Mouse (Mus musculus) left cerebral cortex, postnatal 36 days (tissue): ENCODE measurements around the gene Ppard. TPM values are rescaled to one million over a fixed set of nuclear protein-coding genes. Genes with fewer than 3 reads are reported as not detected.
A peak's percentile ranks its signal among the peaks of the same experiment; 100 is the strongest.

Experiments
- DNase-seq, 2 experiments: peaks; one replicate each; pipeline ENCODE4 v3.0.0; 2021 to 2022; ENCODE audit warnings: low spot score in 2 of 2, mixed read lengths in 1 of 2
- intact Hi-C: fragments of 180-260 bp; cut with DNase I; formaldehyde crosslinking; loops from one replicate; pipeline ENCODE4 v1.15.1; 2025
- total RNA-seq, 2 experiments: library from RNA; stranded (reverse); gene quantifications; 2 replicates each; pipeline ENCODE4 v1.2.3; 2021

Ppard gene
- total RNA-seq, 2 experiments from 2014 or later: 28.7 to 30.2 TPM

GRCm38 (mm10) chr17:28251579-28252280, 19.2 kb downstream of the Ppard start:
- intact Hi-C loops: no loop called here

GRCm38 (mm10) chr17:28252281-28252648, 19.8 kb downstream of the Ppard start:
- intact Hi-C loops: no loop called here
- DNase-seq: no peak

More at GRCm38 (mm10) chr17:28251579-28252280, 19.2 kb downstream of the Ppard start:
- no peak for DNase-seq

GRCm38 (mm10) chr17:28253216-28253615, 20.7 kb downstream of the Ppard start:
- intact Hi-C loops: no loop called here
- no peak for DNase-seq

GRCm38 (mm10) chr17:28254804-28255203, 22.3 kb downstream of the Ppard start:
- no peak for DNase-seq
- intact Hi-C loops: no loop called here

GRCm38 (mm10) chr17:28255651-28256050, 23.2 kb downstream of the Ppard start:
- intact Hi-C loops: no loop called here
- no peak for DNase-seq

GRCm38 (mm10) chr17:28256651-28257328, 24.3 kb downstream of the Ppard start:
- intact Hi-C loops: no loop called here
- no peak for DNase-seq

- intact Hi-C loops: no loop called here
- DNase-seq: no peak
These were observed 25.8 kb downstream of the Ppard start for GRCm38 (mm10) chr17:28258325-28258724.

- intact Hi-C loops: no loop called here
- DNase-seq: no peak
These were observed 27.5 kb downstream of the Ppard start for GRCm38 (mm10) chr17:28259890-28260542.

DNA sequence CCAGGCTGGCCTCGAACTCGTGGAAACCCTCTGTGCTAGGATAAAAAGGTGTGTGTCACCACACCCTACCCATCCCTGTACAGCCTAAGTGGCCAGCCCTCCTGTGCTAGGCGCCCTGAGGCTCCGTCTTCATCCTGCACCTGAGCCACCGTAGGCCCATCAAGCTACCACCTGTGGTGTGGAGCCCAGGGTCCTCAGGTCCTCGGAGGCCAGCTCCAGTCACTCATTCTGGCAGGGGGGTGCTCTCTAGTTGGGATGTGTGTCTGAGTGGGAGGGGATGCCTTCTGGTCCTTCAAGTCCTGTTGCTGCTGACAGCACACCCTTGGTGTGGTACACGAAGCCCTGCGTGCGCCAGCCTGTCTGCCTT, 28.0 kb downstream of the Ppard start:
- intact Hi-C loops: no loop called here
- DNase-seq: no peak

DNA sequence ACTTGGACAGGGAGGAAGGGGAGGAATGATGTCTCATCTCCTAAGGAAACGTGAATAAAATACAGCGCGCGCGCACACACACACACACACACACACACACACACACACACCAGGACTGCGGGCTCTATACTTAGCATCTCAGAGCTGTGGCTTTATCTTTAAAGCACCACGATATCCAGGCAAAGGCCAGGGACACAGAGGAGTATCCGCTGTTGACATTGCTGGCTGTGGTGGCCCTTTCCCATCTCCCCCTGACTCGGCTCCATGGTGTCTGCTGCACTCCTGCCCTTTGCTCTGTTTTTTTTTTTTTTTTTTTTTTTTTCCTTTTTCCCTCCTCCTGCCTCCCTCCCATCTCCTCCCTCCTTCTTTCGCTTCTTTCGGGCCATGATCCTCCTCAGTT, 29.3 kb downstream of the Ppard start:
- DNase-seq: no peak
- intact Hi-C loops: no loop called here

DNA sequence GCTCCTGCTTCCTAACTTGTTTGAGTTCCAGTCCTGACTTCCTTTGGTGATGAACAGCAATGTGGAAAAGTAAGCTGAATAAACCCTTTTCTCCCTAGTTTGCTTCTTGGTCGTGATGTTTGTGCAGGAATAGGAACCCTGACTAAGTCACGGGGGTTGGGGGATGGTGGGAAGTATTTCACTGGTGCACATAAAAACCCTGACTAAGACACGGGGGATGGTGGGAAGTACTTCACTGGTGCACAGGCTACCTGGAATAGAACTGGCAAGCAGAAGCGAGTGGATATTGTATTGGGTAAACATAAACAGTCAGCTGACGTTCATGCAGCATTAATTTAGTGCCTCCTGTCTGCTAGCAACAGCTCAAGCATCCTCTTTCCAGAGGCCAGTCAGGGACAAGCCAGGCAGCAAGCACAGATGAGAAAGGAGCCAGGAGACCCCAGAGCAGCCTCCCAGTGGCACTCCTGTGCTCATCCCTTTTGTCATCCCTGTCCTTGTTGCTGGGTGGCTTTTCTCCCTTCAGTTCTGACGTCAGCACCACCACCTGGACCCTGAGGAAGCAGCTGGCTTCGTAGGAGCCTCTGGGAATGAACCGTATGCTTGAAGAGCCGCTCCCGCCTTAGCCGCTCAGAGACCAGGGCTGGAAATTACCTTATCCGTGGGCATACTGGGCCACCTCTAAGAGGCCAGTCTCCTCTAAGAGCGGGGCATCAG, 30.8 kb downstream of the Ppard start:
- intact Hi-C loops: no loop called here
- peak; percentile 40 to 55 for DNase-seq

- DNase-seq: no peak
- intact Hi-C loops: no loop called here
These were observed 34.8 kb downstream of the Ppard start for GRCm38 (mm10) chr17:28267251-28267650.

- intact Hi-C loops: no loop called here
- no peak for DNase-seq
These were observed 37.7 kb downstream of the Ppard start for GRCm38 (mm10) chr17:28270165-28270564.

GRCm38 (mm10) chr17:28271537-28272266, 39.2 kb downstream of the Ppard start:
- no peak for DNase-seq
- intact Hi-C loops: no loop called here

DNA sequence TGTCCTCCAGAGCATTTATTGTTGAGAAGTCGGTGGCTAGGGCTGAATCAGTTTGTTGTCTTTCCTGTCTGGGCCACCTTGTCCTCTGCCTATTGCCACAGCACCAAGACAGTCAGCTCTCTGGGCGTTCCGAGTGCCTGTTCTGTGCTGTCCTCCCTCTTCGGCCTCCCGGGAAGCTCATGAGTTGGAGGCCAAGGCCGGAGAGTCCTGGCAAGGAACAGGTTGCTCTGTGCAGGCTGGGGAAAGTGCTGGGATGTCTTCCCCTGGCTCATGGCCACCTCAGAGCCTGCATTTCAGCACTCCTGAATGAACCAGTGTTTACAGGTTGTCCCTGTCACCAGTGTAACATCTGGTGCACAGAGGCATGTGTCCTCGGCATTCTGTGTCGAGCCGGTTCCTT, 39.8 kb downstream of the Ppard start:
- DNase-seq: no peak
- intact Hi-C loops: no loop called here

- intact Hi-C loops: no loop called here
- DNase-seq: no peak
These were observed 40.3 kb downstream of the Ppard start for GRCm38 (mm10) chr17:28272837-28273236.

GRCm38 (mm10) chr17:28274739-28275138, 42.2 kb downstream of the Ppard start:
- DNase-seq: no peak
- intact Hi-C loops: no loop called here

DNA sequence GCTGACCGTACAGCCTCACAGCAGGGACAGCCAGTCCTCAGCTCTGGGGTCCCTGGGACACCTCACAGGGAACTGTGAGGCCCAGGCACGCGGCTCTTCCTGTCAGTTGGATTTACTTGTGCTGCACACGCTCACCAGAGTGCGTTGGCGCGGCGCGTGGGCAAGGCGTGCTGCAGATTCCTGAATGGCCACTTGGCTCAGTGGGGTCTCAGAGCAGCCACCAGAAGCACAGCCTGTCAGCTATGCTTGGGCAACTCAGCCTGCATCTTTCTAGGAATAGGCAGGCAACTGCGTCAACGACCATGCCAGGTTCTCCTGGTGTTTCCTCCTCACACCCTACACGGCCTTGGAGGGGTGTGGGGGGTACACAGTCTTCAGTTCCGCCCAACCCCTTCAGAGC, 44.7 kb downstream of the Ppard start:
- DNase-seq: no peak
- intact Hi-C loops: no loop called here

GRCm38 (mm10) chr17:28277721-28278120, 45.2 kb downstream of the Ppard start:
- intact Hi-C loops: no loop called here

DNA sequence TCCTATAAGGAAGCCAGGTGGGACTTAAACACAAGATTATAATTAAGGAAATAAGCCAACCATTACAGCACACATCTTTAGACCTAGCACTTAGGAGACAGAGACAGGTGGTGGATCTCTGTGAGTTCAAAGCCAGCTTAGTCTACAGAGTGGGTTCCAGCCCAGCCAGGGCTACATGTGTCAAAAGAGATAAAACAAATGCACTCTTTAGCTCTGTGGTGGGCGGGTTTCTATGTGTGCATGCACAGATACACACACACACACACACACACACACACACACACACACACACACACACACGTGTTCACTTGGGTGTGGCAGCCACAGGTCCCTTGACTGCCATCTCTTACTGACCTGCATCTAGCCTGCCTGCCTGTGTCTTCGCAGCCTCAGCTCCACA, 45.7 kb downstream of the Ppard start:
- DNase-seq: no peak
- intact Hi-C loops: no loop called here

More at GRCm38 (mm10) chr17:28277721-28278120, 45.2 kb downstream of the Ppard start:
- no peak for DNase-seq
